Mouse (Mus musculus): ENCODE data around the gene Ogg1. TPM values are rescaled to one million over a fixed set of nuclear protein-coding genes. Genes with fewer than 3 reads are reported as not detected.
A peak's percentile ranks its signal among the peaks of the same experiment; 100 is the strongest.

Ogg1 gene
- polyA plus RNA-seq (2015; fragmentation: Nextera tagmentation; extraction: Ambion mirVana) = 13.1 and 13.3 TPM in 2 replicates

DNA sequence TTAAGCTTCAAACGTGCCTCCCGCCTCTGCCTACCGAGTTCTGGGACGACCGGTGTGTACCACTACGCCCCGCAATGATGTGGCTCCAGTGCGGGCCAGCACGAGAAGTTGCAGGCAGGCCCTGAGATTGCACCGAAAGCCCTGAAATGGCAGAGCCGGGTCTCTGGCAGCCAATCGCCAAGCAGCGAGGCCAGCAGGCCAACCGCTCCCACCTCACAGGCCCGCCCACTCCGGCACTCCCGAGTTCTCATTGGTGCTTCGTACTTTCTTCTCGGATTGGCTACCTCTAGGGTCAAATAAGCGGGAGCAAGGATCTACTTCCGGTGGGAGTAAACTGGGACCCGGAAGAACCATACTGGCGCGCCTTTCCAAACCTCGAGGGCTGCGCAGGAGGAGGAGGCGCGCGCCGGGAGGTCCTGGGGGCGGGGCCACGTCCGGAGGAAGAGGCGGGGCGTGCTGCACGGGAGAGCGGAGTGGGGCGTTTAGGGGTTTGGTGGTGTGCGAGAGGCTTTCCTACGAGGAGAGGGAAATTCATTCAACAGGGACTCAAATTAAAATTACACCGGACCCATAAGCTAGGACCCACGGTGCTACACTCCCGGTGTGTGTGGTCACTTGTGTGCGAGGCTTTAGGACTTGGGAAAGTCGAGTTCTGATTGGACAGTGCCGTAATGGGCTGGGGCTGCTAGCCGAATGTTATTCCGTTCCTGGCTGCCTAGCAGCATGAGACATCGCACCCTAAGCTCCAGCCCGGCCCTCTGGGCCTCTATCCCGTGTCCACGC is at the start of gene Ogg1:
Gene Ogg1, plus strand, starts transcription at position 440 of the 783 bp plus-strand sequence.
- H3K9ac ChIP-seq = peak within 1 kb of the TSS; percentile 60
- ATAC-seq (ENCODE audit: insufficient read depth, low FRiP score, low read depth) = peak; percentile 98
- WGBS = under 1% methylated on average over 52 of the region's 52 CpGs
- peak within 1 kb of the TSS; percentile 96 for H3K27ac ChIP-seq
- H3K27me3 ChIP-seq (replicated peaks) = no peaks in the 10 kb centered on the region
- H3K36me3 ChIP-seq = peaks cover 30% of the 10 kb centered on the region
- no peaks in the 10 kb centered on the region for H3K9me3 ChIP-seq
- peak within 1 kb of the TSS; percentile 69 for H3K4me3 ChIP-seq (replicated peaks)
- H3K4me1 ChIP-seq = peaks cover 3% of the 10 kb centered on the region; the same call in 1 of the 2 replicates
- H3K4me2 ChIP-seq = peak within 1 kb of the TSS; percentile 84

- no peak overlapping the region for H3K4me3 ChIP-seq (replicated peaks)
- 64% methylated on average over 6 of the region's 6 CpGs for WGBS
- no peak for ATAC-seq (ENCODE audit: insufficient read depth, low FRiP score, low read depth)
Measured at GRCm38 (mm10) chr6:113281676-113282075, 45.1 kb upstream of the Ogg1 start.

DNA sequence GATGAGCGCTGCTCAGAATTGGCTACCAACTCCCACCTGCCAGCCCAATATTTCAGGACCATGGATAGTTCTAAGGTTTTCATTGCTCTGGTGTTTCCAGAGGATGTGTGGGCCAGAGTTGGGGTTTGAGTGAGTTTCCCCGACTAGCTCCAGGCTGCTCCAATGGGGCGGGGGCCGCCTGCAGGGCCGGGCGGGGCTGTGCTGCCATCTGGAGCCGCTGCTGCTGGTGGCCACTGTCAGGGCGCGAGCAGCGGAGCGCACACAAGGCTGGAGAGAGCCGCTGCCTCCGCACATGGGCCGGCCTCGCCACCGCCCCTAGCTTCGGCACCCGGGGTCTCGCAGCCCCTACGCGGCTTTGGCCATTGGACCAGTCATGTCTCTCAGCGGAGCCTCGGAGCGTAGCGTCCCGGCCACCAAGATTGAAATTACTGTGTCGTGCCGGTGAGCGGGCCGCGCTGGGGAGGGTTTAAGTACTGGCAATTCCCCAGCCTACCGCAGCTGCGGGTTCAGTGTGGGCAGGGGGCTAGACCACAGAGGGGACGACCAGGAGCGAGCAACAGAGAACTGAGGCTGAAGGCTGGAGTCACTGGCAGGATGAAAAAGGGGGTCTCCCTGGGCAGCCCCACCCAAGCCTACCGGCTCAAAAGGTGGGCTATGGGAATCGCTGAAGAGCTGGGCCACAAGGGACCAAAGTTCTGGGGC is 44.5 kb upstream of the Ogg1 start, which contains the start of gene Cpne9:
Gene Cpne9, plus strand, starts transcription at position 207 of the 702 bp plus-strand sequence.
- H3K4me3 ChIP-seq (replicated peaks) = peak within 1 kb of the TSS; percentile 16; the same call in 1 of the 2 replicates
- no peak within 1 kb of the TSS for H3K9ac ChIP-seq
- no peaks in the 10 kb centered on the region for H3K9me3 ChIP-seq
- peaks cover 7% of the 10 kb centered on the region for H3K4me1 ChIP-seq
- no peak within 1 kb of the TSS for H3K27ac ChIP-seq
- H3K27me3 ChIP-seq (replicated peaks) = peaks cover 37% of the 10 kb centered on the region
- WGBS = 2% methylated on average over 37 of the region's 37 CpGs
- peak within 1 kb of the TSS; percentile 40 for H3K4me2 ChIP-seq
- ATAC-seq (ENCODE audit: insufficient read depth, low FRiP score, low read depth) = peak; percentile 64
- H3K36me3 ChIP-seq = 0 out of 2 replicates have a peak, but pooled peaks cover 6% of the 10 kb centered on the region

More at GRCm38 (mm10) chr6:113281676-113282075, 45.1 kb upstream of the Ogg1 start:
- H3K4me2 ChIP-seq = no peak overlapping the region
- H3K4me1 ChIP-seq = peaks cover 7% of the 10 kb centered on the region
- no peaks in the 10 kb centered on the region for H3K9me3 ChIP-seq
- H3K36me3 ChIP-seq = 0 out of 2 replicates have a peak, but pooled peaks cover 8% of the 10 kb centered on the region
- peaks cover 37% of the 10 kb centered on the region for H3K27me3 ChIP-seq (replicated peaks)
- H3K27ac ChIP-seq = no peak overlapping the region
- H3K9ac ChIP-seq = no peak overlapping the region

GRCm38 (mm10) chr6:113282969-113283368 is 43.8 kb upstream of the Ogg1 start:
- Histone ChIP-seq H3K4me2 (peak overlapping the region; percentile 40; the same call in 1 of the 2 replicates), H3K9me3 (no peaks in the 10 kb centered on the region), H3K4me1 (peaks cover 7% of the 10 kb centered on the region), H3K9ac (no peak overlapping the region), H3K36me3 (0 out of 2 replicates have a peak, but pooled peaks cover 3% of the 10 kb centered on the region), H3K27ac (no peak overlapping the region), H3K27me3 (replicated peaks) (peaks cover 37% of the 10 kb centered on the region), H3K4me3 (replicated peaks) (0 out of 2 replicates have a peak overlapping the region, but pooled peaks have one; percentile 0)
- WGBS = 2% methylated on average over 22 of the region's 22 CpGs
- ATAC-seq (ENCODE audit: insufficient read depth, low FRiP score, low read depth) = no peak

- H3K36me3 ChIP-seq = no peaks in the 10 kb centered on the region
- peaks cover 37% of the 10 kb centered on the region for H3K27me3 ChIP-seq (replicated peaks)
- H3K9ac ChIP-seq = no peak overlapping the region
- WGBS = 16% methylated on average over 6 of the region's 6 CpGs
- 0 out of 2 replicates have a peak, but pooled peaks have one; percentile 28 for ATAC-seq (ENCODE audit: insufficient read depth, low FRiP score, low read depth)
- no peak overlapping the region for H3K4me3 ChIP-seq (replicated peaks)
- no peaks in the 10 kb centered on the region for H3K9me3 ChIP-seq
- peak overlapping the region; percentile 40; the same call in 1 of the 2 replicates for H3K4me2 ChIP-seq
- H3K4me1 ChIP-seq = peaks cover 7% of the 10 kb centered on the region
- no peak overlapping the region for H3K27ac ChIP-seq
Measured at GRCm38 (mm10) chr6:113283500-113283899, 43.3 kb upstream of the Ogg1 start.

DNA sequence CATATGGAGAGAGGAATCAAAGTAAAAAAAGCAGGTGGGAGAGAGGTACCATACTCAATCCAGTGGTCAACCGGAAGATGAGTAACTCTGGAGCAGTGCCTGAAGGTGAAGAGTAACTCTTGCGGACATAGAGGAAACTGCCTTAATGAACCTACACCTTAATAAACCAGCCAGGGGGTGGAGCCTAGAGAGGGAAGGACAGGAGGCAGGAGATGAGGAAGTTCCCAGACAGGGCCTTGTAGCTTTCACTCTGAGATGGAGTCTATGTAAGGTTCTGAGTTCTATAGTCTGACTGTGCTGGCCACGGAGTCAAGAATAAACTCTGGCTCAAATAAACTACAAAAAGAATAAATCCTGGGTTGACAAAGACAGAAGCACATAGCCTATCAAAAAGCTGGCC is 41.8 kb upstream of the Ogg1 start:
- Histone ChIP-seq H3K4me2 (no peak overlapping the region), H3K9me3 (no peaks in the 10 kb centered on the region), H3K4me3 (replicated peaks) (no peak overlapping the region), H3K36me3 (no peaks in the 10 kb centered on the region), H3K4me1 (peaks cover 7% of the 10 kb centered on the region), H3K27me3 (replicated peaks) (peaks cover 37% of the 10 kb centered on the region), H3K27ac (no peak overlapping the region), H3K9ac (no peak overlapping the region)
- 68% methylated on average over 3 of the region's 3 CpGs for WGBS
- no peak for ATAC-seq (ENCODE audit: insufficient read depth, low FRiP score, low read depth)

DNA sequence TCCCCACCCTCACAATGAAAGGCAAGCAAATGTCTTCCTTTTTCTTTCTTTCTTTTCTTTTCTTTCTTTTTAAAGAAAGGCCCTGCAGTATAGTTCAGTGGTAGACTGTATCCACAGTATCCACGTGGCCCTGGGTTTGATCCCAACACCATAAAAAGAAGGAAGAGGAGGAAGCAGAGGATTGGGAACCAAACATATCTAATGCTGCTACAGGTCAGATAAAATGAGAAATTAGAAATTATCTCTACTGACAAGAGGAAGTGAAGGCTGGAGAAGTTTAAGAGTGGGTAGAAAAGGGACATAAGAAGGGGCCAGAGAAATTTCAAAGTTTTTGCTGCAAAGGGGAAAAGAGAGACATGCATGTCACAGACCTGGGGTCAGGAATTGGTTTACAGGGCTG is 40.5 kb upstream of the Ogg1 start:
- WGBS = 48% methylated on average over 1 of the region's 1 CpGs
- no peaks in the 10 kb centered on the region for H3K9me3 ChIP-seq
- no peak for ATAC-seq (ENCODE audit: insufficient read depth, low FRiP score, low read depth)
- H3K4me1 ChIP-seq = peaks cover 7% of the 10 kb centered on the region
- no peak overlapping the region for H3K9ac ChIP-seq
- no peaks in the 10 kb centered on the region for H3K36me3 ChIP-seq
- H3K4me2 ChIP-seq = no peak overlapping the region
- no peak overlapping the region for H3K4me3 ChIP-seq (replicated peaks)
- H3K27me3 ChIP-seq (replicated peaks) = peaks cover 37% of the 10 kb centered on the region
- H3K27ac ChIP-seq = no peak overlapping the region

DNA sequence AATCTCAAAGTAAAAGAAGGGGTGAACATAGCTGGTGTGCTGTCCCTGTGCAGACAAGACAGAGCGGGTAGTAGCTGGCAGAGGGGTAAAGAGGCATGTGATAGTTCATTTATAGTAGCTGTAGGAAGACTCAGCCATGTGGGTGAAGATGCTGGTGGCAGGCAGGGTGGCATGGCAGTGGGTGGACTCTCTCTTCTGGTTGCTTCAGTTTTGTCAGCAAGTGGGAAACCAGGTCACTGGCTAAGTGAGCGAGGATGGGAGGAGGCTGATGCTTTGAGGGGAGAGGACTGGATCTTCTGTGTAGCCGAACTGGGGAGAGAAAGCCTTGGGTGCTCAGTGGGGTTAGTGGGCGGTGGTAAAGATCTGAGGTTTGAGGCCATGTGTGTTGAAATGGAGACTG is 39.5 kb upstream of the Ogg1 start:
- Histone ChIP-seq H3K4me1 (peaks cover 5% of the 10 kb centered on the region), H3K4me3 (replicated peaks) (no peak overlapping the region), H3K9me3 (no peaks in the 10 kb centered on the region), H3K27ac (no peak overlapping the region), H3K36me3 (no peaks in the 10 kb centered on the region), H3K9ac (no peak overlapping the region), H3K27me3 (replicated peaks) (peaks cover 30% of the 10 kb centered on the region), H3K4me2 (no peak overlapping the region)
- no peak for ATAC-seq (ENCODE audit: insufficient read depth, low FRiP score, low read depth)
- WGBS = 63% methylated on average over 4 of the region's 4 CpGs

- H3K27me3 ChIP-seq (replicated peaks) = peaks cover 10% of the 10 kb centered on the region
- H3K36me3 ChIP-seq = no peaks in the 10 kb centered on the region
- no peaks in the 10 kb centered on the region for H3K4me1 ChIP-seq
- H3K9me3 ChIP-seq = no peaks in the 10 kb centered on the region
- H3K9ac ChIP-seq = no peak overlapping the region
- WGBS = 92% methylated on average over 15 of the region's 15 CpGs
- H3K4me3 ChIP-seq (replicated peaks) = no peak overlapping the region
- no peak for ATAC-seq (ENCODE audit: insufficient read depth, low FRiP score, low read depth)
- H3K4me2 ChIP-seq = no peak overlapping the region
- no peak overlapping the region for H3K27ac ChIP-seq
Measured at GRCm38 (mm10) chr6:113289346-113289745, 37.4 kb upstream of the Ogg1 start.

DNA sequence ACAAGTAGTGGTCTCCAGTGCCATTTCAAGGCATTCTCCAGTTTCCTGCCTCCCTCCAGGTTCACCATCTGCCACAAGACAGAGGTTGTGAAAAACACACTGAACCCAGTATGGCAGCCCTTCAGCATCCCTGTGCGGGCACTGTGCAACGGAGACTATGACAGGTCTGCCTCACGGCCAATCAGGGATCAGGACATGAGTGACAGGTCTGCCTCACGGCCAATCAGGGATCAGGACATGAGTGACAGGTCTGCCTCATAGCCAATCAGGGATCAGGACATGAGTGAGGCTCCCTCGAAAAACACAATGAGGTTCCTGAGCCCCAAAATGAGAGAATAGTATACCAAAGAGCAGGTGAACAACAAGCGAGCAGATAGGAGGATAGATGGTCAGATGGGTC is 36.4 kb upstream of the Ogg1 start:
- 69% methylated on average over 6 of the region's 6 CpGs for WGBS
- Histone ChIP-seq H3K4me1 (no peaks in the 10 kb centered on the region), H3K27ac (no peak overlapping the region), H3K9me3 (no peaks in the 10 kb centered on the region), H3K27me3 (replicated peaks) (no peaks in the 10 kb centered on the region), H3K4me2 (no peak overlapping the region), H3K4me3 (replicated peaks) (no peak overlapping the region), H3K36me3 (no peaks in the 10 kb centered on the region), H3K9ac (no peak overlapping the region)
- ATAC-seq (ENCODE audit: insufficient read depth, low FRiP score, low read depth) = no peak

- Histone ChIP-seq H3K27ac (no peak overlapping the region), H3K4me2 (no peak overlapping the region), H3K9ac (no peak overlapping the region), H3K27me3 (replicated peaks) (no peaks in the 10 kb centered on the region), H3K36me3 (no peaks in the 10 kb centered on the region), H3K9me3 (no peaks in the 10 kb centered on the region), H3K4me3 (replicated peaks) (no peak overlapping the region), H3K4me1 (no peaks in the 10 kb centered on the region)
- 67% methylated on average over 5 of the region's 5 CpGs for WGBS
- ATAC-seq (ENCODE audit: insufficient read depth, low FRiP score, low read depth) = no peak
Measured at GRCm38 (mm10) chr6:113292938-113293337, 33.8 kb upstream of the Ogg1 start.

DNA sequence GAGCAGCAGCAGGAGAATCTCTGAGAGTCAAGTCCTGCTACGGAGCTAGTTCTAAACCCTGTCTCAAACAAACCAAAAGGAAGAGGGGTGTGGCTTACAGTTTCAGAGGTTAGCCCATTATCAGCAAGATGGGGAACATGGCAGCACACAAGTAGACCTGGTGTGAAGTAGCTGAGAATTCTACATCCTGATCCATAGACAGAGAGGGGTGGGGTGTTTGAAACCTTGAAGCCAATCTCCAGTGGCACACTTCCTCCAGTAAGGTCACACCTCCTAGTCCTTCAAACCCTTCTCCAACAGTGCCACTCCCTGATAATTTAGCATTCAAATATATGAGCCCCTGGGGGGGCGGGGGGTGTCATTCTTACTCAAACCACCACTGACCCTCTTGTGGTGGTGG is 30.7 kb upstream of the Ogg1 start:
- H3K27me3 ChIP-seq (replicated peaks) = no peaks in the 10 kb centered on the region
- H3K9ac ChIP-seq = no peak overlapping the region
- no peak overlapping the region for H3K27ac ChIP-seq
- H3K9me3 ChIP-seq = no peaks in the 10 kb centered on the region
- no peak overlapping the region for H3K4me2 ChIP-seq
- no peak overlapping the region for H3K4me3 ChIP-seq (replicated peaks)
- no peaks in the 10 kb centered on the region for H3K4me1 ChIP-seq
- 74% methylated on average over 2 of the region's 2 CpGs for WGBS
- no peak for ATAC-seq (ENCODE audit: insufficient read depth, low FRiP score, low read depth)
- no peaks in the 10 kb centered on the region for H3K36me3 ChIP-seq

Data from stomach, embryonic 15.5 days (tissue).